Mouse (Mus musculus) cerebellum, adult (tissue): Measurements from ENCODE around the gene Itch.
"Not testable (repeated sequence)": the region's sequence is repeated elsewhere in the genome, so short reads cannot be mapped to it uniquely, and the experiment has no call there.

ENCODE experiments used
- ATAC-seq: cut with Nextera tagmentation; 2 replicates; pipeline ENCODE4 v1.9.2; 2017; ENCODE audit warnings: mild to moderate bottlenecking, moderate library complexity, mixed read lengths; ENCODE audit not compliant: insufficient number of reproducible peaks, low FRiP score, low TSS enrichment

Itch gene

DNA sequence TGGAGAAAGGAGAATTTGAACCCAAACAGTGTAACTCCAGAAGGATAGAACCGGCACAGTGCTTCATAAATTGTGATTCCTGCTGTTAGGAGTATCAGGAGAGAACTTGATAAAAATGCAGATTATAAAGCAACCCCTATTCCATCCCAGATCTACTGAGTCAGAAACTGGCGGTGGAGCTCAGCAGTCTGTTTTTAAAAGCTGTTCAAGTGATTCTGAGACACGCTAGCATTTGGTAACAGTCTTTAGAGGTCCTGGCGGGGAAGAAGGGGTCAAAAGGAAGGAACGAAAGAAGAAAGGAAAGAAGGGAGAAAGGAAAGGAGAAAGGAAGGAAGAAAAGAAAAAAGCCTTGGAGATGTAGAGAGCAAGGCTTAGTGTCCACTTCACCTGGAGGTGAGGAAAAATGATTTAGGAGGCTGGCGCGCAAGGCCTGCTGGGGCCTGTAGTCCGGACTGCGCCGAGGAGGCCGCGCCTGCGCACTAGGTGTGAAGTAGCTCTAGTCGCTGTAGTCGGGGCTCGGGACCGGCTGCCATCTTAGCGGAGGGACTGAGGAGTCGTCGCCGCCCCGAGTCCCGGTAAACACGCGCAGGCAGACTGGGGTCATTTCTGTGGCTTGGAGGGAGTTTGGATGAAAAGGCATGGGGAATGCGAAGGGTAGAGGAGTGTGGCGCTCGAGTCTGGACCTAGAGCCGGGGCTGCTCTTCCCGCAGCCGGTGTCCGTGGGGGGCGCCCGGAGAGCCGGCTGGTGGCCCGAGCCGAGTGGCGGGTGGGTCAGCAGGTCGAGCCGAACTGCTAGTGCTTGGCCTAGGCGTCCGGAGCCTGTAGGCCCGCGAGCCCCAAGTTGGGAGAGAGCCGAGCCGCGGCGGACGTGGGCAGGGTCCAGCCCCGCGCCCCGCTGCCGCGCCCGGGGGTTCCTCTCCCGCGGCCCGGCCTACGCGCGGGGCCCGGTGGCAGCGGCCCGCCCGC lies at the start of gene Itch:
Gene Itch, plus strand, starts transcription at position 499 of the 966 bp plus-strand sequence.
- peak; percentile 98 for ATAC-seq

DNA sequence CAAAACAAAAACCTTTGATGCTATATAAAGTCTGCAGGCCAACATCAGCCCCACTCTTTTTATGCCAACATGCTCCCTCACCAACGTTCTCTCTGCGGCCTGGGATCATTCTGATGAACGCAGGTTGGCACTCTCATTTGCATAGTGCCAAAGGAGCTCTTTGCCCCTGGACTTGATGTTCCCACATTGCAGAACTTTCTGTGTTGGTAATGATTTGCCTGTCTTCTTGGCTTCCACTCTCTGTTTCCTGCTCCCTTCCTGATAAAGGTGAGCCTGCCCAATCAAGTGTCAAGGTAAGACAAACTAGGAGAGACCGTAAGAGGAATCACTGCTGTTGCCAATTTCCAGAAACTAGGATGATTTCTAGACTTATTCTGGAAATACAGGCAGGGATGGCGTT lies 48.8 kb upstream of the Itch start:
- ATAC-seq, result no peak

DNA sequence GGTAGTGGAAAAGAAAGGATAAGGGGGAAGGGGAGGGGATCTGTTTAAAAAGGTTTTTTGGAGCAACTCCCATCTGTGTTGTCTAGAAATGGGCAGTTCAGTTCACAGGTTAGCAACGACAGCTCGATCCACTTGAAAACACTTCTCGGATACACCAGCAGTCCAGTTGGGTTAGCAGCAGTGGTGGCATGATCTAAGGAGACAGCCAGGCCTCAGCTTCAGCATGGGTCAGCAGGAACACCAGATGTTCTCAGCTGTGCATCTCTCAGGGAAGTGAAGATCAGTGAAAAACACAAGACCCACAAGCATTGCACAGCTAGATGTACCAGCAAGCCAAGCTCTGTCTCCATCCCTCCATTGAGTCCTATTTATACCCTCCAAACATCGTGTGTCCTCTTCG lies 47.0 kb upstream of the Itch start:
- ATAC-seq, result no peak

DNA sequence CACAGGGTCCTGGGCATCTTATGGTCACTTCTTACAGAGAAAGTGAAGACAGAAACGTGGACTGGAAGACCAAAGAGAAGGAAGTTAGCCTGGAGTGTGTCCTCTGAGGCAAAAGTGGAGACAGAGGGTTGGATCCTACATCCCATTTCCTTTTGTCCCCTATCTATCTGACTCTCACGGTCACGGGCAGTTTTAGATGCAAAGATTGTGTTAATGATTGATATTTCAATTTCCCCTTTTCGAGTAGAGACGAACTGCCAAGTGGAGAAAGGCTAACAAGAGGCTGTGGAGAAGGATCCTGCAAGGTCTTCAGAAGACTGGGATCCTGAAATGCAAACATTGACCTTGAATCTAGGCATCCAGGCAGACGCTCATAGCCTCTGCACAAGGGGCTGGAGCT lies 45.0 kb upstream of the Itch start:
- no peak for ATAC-seq

DNA sequence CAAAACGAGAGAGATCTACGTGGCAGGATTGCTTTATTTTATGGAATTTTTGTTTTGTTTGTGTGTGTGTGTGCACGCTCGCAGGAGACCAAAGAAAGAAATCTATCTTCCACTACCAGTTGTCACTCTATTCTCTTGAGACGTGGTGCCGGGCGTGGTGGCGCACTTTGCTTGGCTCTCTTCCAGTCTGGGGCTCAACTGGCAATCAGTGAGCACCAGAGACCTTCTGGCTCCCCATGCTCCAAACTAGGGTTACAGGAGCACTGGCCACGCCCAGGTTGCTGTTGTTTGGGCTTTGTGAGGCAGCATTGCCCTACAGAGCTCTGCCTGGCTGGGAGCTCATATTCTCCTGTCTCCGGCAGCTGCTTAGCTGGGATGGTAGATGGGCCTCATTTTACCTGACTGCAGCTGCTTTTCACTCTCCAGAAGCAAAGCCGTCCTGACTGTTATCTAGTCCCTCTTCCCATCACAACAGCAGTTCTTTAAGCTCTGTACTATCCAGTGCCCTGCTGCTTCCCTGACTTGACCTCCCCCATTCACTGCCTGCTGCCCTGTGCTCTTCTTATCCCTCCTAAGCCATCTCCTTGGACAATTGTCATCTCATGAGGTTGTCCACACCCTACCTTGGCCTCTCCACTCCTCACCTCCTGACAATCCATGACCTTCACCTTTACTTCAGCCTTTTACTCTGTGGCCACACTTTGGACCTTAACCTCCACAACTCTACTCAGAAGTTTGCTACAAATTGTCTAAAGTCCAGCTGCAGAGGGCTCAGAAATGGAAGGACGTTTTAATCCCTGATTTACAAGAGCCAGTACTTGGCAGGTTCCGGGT lies 42.2 kb upstream of the Itch start:
- ATAC-seq, result no peak

DNA sequence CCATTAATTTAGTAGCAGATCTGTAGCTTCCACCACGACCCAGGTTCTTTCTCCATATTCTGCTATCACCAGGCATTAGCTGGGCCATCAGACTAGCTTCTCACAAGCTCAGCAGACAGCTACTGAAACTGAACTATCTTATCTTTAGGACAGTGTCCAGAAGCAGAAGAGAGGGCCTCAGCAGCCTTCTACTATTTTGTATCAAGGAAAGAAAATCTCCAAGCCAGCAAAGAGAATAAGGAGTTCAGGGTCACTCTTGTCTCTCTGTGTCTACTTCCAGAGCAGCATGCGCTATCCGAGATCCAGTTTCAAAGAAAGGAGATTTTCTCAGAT lies 41.6 kb upstream of the Itch start:
- no peak for ATAC-seq

DNA sequence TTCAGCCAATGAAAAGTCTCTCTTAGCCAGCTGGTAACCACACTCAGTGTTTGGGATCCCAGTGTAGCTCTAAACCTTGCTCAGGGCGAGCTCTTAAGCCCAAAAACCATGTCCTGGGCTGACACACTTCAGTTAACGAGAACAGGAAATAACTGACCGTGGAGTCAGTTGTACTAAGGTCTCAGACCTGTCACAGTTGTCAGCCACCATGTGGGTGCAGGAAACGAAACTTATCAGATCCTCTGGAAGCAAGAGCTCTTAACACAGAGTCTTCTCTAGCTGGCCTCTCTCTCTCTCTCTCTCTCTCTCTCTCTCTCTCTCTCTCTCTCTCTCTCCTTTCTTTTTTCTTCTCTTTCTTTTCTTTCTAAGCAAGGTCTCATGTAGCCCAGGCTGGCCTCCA lies 39.9 kb upstream of the Itch start:
- no peak for ATAC-seq

DNA sequence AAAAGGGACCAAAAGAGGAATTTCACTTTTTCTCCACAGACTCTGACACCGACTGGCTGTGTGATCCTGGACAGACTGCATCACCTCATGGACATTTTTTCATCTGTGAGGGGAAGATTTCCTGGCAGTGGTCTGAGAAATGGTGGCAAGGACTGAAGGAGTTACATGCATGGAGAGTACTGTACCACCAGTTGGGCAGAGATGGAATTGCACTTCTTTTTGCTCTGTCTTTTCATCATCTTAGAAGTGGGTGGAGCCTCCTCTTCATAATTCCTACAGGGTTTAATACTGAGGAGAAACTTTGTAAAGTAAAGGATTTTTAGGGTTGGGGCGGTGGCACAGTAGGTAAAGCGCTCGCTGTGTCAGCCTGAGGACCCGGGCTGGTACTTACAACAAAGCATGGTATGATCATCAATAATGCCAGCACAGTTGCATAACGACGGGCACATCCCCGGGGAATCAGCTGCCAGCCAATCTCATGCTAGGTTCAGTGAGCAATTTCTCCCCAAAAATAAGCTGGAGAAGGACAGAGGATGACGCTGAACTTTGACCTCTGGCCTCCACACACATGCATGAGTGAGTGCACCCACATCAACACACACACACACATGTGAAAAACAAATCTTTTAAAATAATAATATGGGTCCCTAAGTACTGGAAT lies 34.5 kb upstream of the Itch start:
- no peak for ATAC-seq

DNA sequence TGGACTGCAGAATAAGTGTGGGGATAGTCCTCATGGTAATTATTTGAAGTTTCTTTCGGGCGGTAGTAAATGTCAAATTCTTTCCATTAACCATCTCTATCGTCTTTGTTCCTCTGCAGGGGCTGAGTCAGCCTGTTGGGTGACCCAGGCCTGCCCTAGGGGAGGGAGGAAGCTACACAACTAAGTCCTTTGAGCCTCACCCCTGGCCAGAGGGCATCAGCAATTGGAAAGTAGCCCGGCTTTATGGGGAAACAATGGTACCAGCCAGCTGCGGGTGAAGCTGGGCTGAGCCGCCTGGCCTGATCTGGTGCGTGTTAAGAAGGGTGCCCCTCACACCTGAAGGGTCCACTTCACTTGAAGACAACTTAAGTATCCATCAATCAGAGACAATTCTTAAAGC lies 33.9 kb upstream of the Itch start:
- ATAC-seq, result no peak

DNA sequence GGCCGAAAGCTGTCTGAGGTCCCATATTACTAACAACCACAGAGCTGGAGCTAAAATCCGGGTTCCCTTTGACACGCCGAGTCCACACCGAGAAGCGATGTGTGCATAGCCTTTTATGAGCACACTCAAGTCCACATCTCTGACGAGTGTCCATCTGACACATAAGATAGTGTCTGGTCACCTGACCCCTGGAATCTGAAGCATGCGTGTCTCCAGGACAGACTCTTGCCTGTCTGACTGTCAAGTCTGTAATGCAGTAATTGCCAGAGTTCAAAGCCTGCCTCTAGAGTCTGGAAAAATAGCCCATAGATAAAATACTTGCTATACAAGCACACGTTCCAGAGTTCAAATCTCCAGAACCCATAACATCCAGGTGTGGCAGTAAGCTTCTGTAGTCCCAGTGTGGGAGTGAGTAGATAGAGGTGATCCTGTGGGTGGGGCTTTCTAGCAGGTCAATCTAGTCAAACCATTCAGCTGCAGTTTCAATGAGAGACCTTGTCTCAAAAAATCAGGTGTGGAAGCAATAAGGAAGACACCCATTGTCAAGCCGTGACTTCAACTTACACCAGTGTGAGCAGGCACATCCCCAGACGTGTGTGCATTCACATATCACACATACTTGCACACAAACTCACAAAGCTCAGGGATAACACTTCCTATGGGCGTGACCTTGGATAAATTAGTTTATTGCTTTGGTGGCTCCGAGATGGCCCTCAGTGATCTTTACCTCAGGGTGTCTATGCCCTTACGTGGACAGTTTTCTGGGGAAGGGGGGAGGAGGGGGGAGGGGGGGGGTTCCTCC lies 33.1 kb upstream of the Itch start:
- ATAC-seq, result no peak

DNA sequence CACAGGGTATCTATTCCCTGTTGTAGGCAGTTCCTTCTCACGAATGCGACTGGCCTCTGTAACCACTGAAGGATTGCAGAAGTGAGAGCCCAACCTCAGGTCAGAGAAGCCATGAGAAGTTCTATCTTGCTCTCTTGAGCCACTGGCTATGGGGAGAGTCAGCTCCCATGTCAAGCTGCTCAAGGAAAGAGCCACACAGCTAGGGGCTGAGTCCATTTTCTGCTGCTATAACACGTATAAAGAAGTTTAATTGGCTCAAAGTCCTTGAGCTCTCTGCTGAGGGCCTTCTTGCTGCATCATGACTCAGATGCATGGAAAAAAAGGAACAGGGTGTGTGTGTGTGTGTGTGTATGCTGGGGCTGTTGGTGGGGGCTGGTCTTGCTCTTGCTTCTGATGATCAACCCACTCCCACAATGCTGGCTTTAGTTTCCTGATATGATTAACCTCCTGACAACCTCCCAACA lies 32.5 kb upstream of the Itch start:
- no peak for ATAC-seq

DNA sequence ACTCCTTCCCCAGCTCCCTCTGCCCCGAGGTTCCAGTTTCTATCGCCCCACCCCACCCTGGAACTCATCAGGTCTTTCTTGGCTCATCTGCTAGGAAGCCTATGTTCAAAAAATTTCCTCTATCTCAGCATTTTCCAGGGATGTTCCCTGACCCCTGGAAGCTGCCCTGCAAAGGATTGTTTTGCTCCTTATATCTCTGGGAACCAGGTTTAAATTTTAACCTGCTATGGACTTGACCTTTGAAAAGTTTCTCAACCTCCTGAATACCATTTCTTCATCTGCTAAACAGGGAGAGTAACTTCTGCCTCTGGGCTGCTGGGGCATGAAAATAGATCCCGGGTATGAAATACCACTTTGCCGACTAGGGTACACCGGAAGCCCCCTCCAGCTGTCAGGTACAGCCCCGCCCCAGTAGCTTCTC lies 31.5 kb upstream of the Itch start:
- ATAC-seq, result no peak

DNA sequence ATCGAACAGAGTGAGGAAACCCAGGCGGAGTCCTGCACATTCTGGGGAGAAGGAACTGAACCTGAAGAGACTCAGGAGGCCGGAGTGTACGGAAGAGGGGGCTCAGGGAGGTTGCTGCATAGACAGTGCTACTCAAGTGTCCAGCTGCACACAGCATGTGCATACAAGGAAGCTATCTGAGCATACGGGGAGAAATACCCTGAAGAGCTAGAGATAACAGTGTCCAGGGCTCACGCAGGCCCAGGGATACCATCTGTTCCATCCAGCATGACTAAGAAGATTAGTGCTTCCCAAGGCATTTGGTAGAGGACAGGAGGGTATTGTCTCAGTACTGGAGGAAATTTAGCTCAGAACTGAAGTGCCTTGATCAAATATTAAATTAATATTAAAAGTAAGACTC lies 29.7 kb upstream of the Itch start:
- ATAC-seq, result no peak

DNA sequence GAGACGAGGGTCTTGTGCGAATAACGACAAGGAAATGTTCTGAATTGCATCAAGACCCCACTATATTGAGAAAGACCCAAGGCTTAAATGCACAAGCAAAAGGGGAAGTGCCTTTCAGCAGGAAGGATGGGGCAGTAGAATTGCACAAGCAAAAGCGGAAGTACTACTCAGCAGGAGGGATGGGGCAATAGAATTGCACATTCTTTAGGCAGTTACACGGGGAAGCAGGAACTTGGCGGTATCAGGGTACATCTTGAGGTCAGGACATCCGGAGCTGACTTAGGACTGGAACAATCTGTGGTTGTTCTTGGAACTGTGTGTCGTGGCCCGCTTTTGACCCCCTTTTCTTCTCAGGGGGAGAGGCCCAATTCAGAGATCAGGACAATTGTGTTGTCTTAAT lies 26.0 kb upstream of the Itch start:
- not testable (repeated sequence) for ATAC-seq

DNA sequence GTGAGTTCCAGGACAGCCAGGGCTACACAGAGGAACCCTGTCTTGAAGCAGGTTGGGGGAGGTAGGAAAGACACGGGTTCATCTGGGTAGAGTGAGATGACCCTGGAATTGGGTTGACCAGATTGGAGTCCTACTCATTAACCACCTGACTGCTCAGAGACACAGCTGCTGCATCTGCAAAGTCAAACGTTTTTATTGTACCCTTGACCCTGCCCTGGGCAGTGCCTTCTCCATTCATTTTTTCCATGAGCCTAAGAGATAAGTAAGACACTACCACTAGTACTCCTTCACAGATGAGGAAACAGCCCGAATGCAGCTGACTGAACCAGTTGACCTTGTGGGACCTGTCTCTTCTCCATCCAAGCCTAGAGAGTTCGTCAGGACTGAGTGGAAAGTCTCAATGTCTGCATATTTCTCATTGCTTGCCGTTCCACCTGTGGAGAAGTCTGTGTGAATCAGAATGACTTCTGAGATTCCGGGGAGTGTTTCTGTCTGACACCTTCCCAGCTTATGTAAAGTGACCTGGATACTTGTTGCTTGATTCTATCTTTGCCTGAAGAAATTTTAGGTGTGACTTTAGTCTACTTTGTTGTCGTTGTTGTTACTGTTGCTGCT lies 18.0 kb upstream of the Itch start:
- no peak for ATAC-seq

DNA sequence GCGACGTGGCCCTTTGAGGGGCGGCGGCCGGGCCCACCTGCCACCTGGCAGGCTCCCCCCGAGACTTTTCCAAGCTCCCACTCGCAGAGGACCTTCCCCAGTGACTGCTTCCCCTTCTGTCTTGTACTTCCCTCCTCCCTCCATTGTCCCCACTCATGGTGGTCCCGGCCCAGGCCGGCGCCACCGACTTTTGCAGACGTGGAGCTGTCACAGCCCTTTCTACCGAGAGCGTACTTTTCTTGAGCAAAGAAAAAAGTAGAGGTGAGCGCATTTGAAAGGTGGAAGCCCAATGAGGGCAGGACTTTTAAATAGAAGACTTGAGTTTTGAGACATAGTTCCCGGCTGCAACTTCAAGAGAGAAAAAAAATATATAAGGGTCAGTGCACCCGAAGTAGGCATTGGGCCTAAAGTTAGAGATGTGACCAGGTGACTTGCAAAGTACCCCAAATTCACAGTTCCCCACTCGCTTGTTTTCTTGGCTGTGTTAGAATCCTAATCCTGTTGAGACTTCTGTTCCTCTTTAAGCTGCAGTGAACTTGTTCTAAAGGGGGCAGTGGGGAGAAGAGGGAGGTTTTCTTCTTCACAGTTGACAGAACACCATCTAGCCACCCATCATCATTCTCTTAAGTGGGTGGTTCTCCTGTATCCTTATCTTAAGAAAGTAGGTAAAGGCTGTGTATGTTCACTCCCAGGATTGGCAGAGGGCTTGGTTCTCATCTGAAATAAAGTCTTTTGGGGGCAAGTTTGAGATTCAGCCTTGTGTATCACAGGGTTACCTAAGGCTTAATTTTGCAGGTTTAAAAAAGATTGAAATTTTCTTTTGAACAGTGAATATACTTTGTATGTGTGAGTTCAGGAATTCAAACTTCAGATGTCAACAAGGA lies 910 bp downstream of the Itch start:
- ATAC-seq, result no peak

DNA sequence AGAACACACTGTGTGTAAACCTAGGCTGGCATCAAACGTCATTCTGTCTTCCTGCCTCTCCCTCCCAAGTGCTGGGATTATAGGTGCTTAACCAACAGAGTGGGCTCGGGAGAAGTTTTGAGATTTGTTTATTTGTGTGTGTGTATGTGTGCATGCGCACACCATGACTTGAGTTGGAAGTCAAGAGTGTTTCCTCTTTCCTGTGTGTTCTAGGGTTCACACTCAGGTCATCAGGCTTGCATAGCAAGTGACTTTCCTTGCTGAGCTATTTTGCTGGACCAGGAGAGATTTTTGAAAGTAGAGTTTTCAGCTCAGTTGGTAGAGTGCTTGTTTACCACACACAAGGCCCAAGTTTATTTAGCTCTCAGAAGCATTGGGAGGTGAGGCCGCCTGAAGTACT lies 1.8 kb downstream of the Itch start:
- ATAC-seq, result no peak

DNA sequence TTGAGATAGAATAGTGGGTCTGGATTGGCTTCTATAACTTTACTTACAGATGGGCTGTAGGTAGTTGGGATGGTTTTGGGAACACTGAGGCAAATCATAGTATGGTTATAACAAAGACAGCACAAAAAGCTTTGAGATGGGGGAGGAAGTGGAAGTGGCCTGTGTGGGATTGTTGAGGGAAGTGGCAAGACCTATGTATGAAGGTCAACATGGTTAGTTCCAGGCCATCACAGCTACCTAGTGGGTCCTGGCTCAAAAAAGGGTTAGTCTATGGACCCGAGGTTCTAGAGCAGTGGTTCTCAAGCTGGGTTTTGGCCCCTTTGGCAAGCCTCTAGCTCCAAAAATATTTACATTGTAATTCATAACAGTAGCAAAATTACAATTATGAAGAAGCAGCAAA lies 2.2 kb downstream of the Itch start:
- no peak for ATAC-seq

DNA sequence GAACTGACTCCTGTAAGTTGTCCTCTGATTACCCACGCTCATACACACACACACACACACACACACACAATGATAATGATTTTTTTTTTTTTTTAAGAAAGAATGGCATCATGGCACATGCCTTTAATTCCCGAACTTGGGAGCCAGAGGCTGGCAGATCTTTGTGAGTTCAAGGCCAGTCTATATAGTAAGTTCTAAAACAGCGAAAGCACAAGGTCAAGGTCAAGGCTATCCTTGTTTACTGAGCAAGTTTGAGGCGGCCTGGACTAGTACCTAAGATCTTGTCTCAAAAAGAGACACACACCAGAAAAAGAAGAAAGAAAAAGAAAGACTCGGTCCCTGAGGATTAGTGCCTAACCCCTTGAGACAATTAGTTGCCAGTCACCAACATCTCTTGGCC lies 7.7 kb downstream of the Itch start:
- ATAC-seq, result no peak
